Mouse (Mus musculus) spleen, adult 10 weeks (tissue): Measurements from ENCODE around the gene Gm9747. TPM values are rescaled to one million over a fixed set of nuclear protein-coding genes. Genes with fewer than 3 reads are reported as not detected.

Experiments
- polyA plus RNA-seq: library from polyadenylated mRNA; stranded (reverse); fragments of 350-450 nt; fragmentation: Illumina TruSeq; extraction: RNeasy Lipid Tissue Mini Kit (QIAGEN cat#74804); gene quantifications from one replicate; pipeline ENCODE4 v1.2.3, GENCODE M21; 2015; ENCODE audit warnings: low replicate concordance; ENCODE audit not compliant: insufficient read depth

The Gm9747 gene
- polyA plus RNA-seq, result not detected

GRCm38 (mm10) chr1:82232812-82233211 lies at the start of gene Gm9747:
TSS of gene Gm9747 (plus strand) at chr1:82233112.

Other genes starting within 250 kb of the Gm9747 start
- 3.3 TPM for gene Irs1, start 58.3 kb downstream of the Gm9747 start, polyA plus RNA-seq
- gene Rhbdd1, start 83.3 kb downstream of the Gm9747 start, polyA plus RNA-seq, result 21.2 TPM